Mouse (Mus musculus): Measurements from ENCODE around the gene Dmrt2. TPM values are rescaled to one million over a fixed set of nuclear protein-coding genes. Genes with fewer than 3 reads are reported as not detected.

Gene Dmrt2
- polyA plus RNA-seq, 1 experiment from 2014 or later, result 0.46 TPM

DNA sequence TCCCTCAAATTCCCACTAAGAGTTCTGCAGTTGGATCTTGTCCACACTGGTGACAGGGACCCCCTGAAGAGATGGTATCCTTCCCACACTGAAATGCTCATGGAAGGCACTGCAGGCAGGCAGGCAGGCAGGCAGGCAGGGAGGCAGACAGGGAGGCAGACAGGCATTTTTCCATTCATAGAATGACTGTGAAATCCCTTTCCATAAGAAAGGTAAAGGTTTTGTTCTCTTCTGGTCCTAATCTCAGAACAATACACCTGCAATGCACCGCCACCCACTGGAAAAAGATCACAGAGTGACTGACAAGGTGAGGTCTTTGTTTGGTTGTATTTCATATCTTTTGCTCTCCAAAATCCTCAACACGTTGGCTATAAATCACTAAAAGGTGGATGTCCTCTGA lies 42.7 kb downstream of the Dmrt2 start:
- Histone ChIP-seq H3K4me1 (no peaks in the 10 kb centered on the region), H3K4me2 (no peak overlapping the region), H3K27me3 (no peaks in the 10 kb centered on the region), H3K9me3 (no peaks in the 10 kb centered on the region), H3K9ac (no peak overlapping the region), H3K36me3 (replicated peaks) (no peaks in the 10 kb centered on the region), H3K27ac (no peak overlapping the region), H3K4me3 (replicated peaks) (no peak overlapping the region)
- WGBS, result 61% methylated on average over 2 of the region's 2 CpGs
- no peak for ATAC-seq (ENCODE audit: low FRiP score)

DNA sequence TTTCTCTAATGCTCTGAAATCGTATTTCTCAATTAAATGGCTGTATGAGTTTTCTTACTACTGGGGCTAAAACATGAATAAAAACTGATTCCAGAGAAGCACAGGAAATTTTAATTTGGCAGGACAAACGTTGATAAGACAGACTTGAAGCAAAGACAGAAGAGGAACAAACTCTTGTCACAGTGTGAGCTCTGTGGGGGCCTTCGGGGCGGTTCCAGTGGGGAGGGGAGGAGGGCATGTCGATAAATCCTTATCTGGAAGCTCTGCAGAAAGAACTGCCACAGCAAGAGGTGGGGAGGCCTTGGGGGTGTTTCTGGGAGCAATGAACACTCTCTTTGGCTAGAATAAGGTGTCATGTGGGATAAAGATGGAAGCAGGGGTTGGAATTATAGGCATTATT lies 50.4 kb downstream of the Dmrt2 start:
- Histone ChIP-seq H3K27me3 (no peaks in the 10 kb centered on the region), H3K36me3 (replicated peaks) (no peaks in the 10 kb centered on the region), H3K9ac (no peak overlapping the region), H3K9me3 (no peaks in the 10 kb centered on the region), H3K4me3 (replicated peaks) (no peak overlapping the region), H3K4me2 (no peak overlapping the region), H3K4me1 (no peaks in the 10 kb centered on the region), H3K27ac (no peak overlapping the region)
- 44% methylated on average over 5 of the region's 5 CpGs for WGBS
- ATAC-seq (ENCODE audit: low FRiP score), result no peak

Other genes starting within 250 kb of the Dmrt2 start
- gene Dmrt1, start 166.8 kb upstream of the Dmrt2 start, polyA plus RNA-seq (2016; fragmentation: Nextera tagmentation; extraction: Ambion mirVana), result 1.00 and 1.5 TPM in 2 replicates
- 11.8 and 18.9 TPM in 2 replicates for gene Dmrt3, start 62.1 kb upstream of the Dmrt2 start, polyA plus RNA-seq (2016; fragmentation: Nextera tagmentation; extraction: Ambion mirVana)

Data from forebrain, embryonic 12.5 days (tissue).